9 mouse cellular contexts compared by ENCODE assay signal in the genomic region with DNA sequence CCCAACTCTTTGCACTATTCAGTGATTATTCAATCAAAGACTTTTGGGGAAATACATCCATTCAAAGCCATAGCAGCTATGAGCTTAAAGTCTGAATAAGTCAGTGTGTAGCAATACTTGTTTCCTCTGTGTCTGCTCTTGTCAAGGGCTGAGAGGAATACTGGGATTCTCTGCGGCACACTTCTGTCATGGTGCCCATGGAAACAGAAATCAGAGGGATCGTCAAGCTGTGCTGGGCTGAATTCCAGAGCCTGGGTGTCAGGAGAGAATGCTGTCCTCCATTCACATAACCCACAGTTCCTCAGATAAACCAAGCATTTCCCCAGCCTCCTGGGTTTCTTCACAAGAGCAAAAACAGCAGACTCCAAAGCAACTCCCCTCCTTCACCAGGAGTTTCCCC. TPM values are rescaled to one million over a fixed set of nuclear protein-coding genes. Genes with fewer than 3 reads are reported as not detected.
DNase-seq lines count a peak whose midpoint lies in the region; ATAC-seq and TF ChIP-seq lines count a peak whose summit lies in the region.
"Had no signal": no experiment of that assay in that cellular context is flagged by ENCODE, and none has a peak within 500 bp of the region (broad histone marks: within the 10 kb centered on the region; RNA-seq: fewer than 3 reads in every experiment).

No protein-coding gene starts in this region.

- H3K9ac ChIP-seq in midbrain, embryonic 15.5 days, result no peak overlapping the region
- H3K9ac ChIP-seq in intestine, postnatal 0 days (ENCODE audit: low read depth, low read length), result no peak overlapping the region

- TF ChIP-seq POLR2A in kidney, adult 2 months (IDR thresholded peaks at IDR 0.05; ENCODE audit: low read depth, low read length), result no peak

- peaks cover 24% of the 10 kb centered on the region for H3K4me1 ChIP-seq in midbrain, embryonic 15.5 days
- H3K4me1 ChIP-seq in intestine, postnatal 0 days (replicated peaks; ENCODE audit: control insufficient read depth, insufficient read depth, low read length), result peaks cover 1% of the 10 kb centered on the region
- peaks cover 7% of the 10 kb centered on the region; the same call in 1 of the 2 replicates for H3K4me1 ChIP-seq in kidney, adult 2 months (ENCODE audit: control insufficient read depth, insufficient read depth, low read length)

- H3K4me3 ChIP-seq in midbrain, embryonic 15.5 days, result no peak overlapping the region
- no peak overlapping the region for H3K4me3 ChIP-seq in intestine, postnatal 0 days (ENCODE audit: low read depth, low read length)
- H3K4me3 ChIP-seq in kidney, adult 2 months (ENCODE audit: insufficient read depth, low read depth, low read length), result no peak overlapping the region
- H3K4me3 ChIP-seq: megakaryocyte, embryonic 14.5 days had no signal

- no peaks in the 10 kb centered on the region for H3K9me3 ChIP-seq in midbrain, embryonic 15.5 days
- H3K9me3 ChIP-seq in intestine, postnatal 0 days (ENCODE audit: control insufficient read depth), result no peaks in the 10 kb centered on the region
- H3K9me3 ChIP-seq: megakaryocyte, embryonic 14.5 days had no signal

- H3K27ac ChIP-seq in midbrain, embryonic 15.5 days, result 0 out of 2 replicates have a peak overlapping the region, but pooled peaks have one; percentile 17
- H3K27ac ChIP-seq in intestine, postnatal 0 days (ENCODE audit: low read depth, low read length), result no peak overlapping the region
- H3K27ac ChIP-seq in kidney, adult 2 months (ENCODE audit: insufficient read depth, low read depth, low read length), result no peak overlapping the region

- no peaks in the 10 kb centered on the region for H3K36me3 ChIP-seq in midbrain, embryonic 15.5 days (replicated peaks)
- H3K36me3 ChIP-seq in intestine, postnatal 0 days (ENCODE audit: control insufficient read depth, insufficient read depth), result no peaks in the 10 kb centered on the region
- H3K36me3 ChIP-seq in kidney, adult 2 months (ENCODE audit: control insufficient read depth, insufficient read depth, low read length), result no peaks in the 10 kb centered on the region

- TF ChIP-seq CTCF in intestine, postnatal 0 days (IDR thresholded peaks at IDR 0.05; ENCODE audit: low read depth), result no peak
- no peak for TF ChIP-seq CTCF in kidney, adult 2 months (conservative IDR thresholded peaks at IDR 0.05; ENCODE audit: insufficient read depth, insufficient read length, low read depth, low read length)

- WGBS in midbrain, embryonic 15.5 days, result 7% methylated on average over 2 of the region's 2 CpGs
- WGBS in intestine, postnatal 0 days, result 54% methylated on average over 2 of the region's 2 CpGs
- 49% methylated on average over 2 of the region's 2 CpGs for WGBS in kidney, adult 2 months

- H3K4me2 ChIP-seq in midbrain, embryonic 15.5 days, result no peak overlapping the region
- H3K4me2 ChIP-seq in intestine, postnatal 0 days (replicated peaks; ENCODE audit: low read depth), result no peak overlapping the region

- peak; percentile 79 for DNase-seq in Muller cell, postnatal 12 days (ENCODE audit: inconsistent ontology term)
- peak; percentile 89 for DNase-seq in brain, adult 2 months (ENCODE audit: low read depth, low spot score)
- DNase-seq in frontal cortex, postnatal 10 days (ENCODE audit: low spot score in 2 of 2), result peak; percentile 56 to 64
- DNase-seq in layer of hippocampus, adult 9-10 months (ENCODE audit: low spot score), result peak; percentile 55
- DNase-seq in kidney, adult 2 months, result no peak
- no peak for DNase-seq in spleen, postnatal 14 days (ENCODE audit: low spot score in 2 of 2)

- 0 out of 2 replicates have a peak, but pooled peaks have one; percentile 44 for ATAC-seq in midbrain, embryonic 15.5 days (replicated peaks)
- no peak for ATAC-seq in intestine, postnatal 0 days

- H3K27me3 ChIP-seq in midbrain, embryonic 15.5 days (replicated peaks), result no peaks in the 10 kb centered on the region
- H3K27me3 ChIP-seq in intestine, postnatal 0 days (replicated peaks; ENCODE audit: control insufficient read depth, insufficient read depth, low read length), result no peaks in the 10 kb centered on the region
- H3K27me3 ChIP-seq in kidney, adult 2 months (replicated peaks; ENCODE audit: control insufficient read depth, insufficient read depth, low read length), result no peaks in the 10 kb centered on the region
- H3K27me3 ChIP-seq: megakaryocyte, embryonic 14.5 days had no signal

RNA-seq across cellular contexts. Expression of gene Znrf2, which starts 58.6 kb away (rescaled TPM):
- 6.3 and 6.6 TPM in 2 replicates for polyA plus RNA-seq in midbrain, embryonic 15.5 days (2015; fragmentation: Nextera tagmentation; extraction: Ambion mirVana)
- 7.8 and 8.5 TPM in 2 replicates for polyA plus RNA-seq in intestine, postnatal 0 days (2015; fragmentation: Nextera tagmentation; extraction: Ambion mirVana)
- 17.0 and 18.1 TPM in 2 replicates for polyA plus RNA-seq in kidney, adult 2 months (2012; rRNA removed)

Comparison
In these comparisons a context has a peak if more than half of its experiments do, and no peak if none do; other contexts are left out.
1. DNase-seq: peak in Muller cell, postnatal 12 days (single experiment), brain, adult 2 months (single experiment), frontal cortex, postnatal 10 days (2 of 2) and layer of hippocampus, adult 9-10 months (single experiment); none in kidney, adult 2 months (single experiment) and spleen, postnatal 14 days (0 of 2).